ENCODE assay signal across 16 mouse cellular contexts in genomic region chr4:140218384-140218783, GRCm38 (mm10). TPM values are rescaled to one million over a fixed set of nuclear protein-coding genes. Genes with fewer than 3 reads are reported as not detected.
DNase-seq lines count a peak whose midpoint lies in the region; ATAC-seq and TF ChIP-seq lines count a peak whose summit lies in the region.
"Had no signal": no experiment of that assay in that cellular context is flagged by ENCODE, and none has a peak within 500 bp of the region (broad histone marks: within the 10 kb centered on the region; RNA-seq: fewer than 3 reads in every experiment).

No protein-coding gene starts in this region.

- no peaks in the 10 kb centered on the region for H3K9me3 ChIP-seq in hindbrain, embryonic 10.5 days
- no peaks in the 10 kb centered on the region for H3K9me3 ChIP-seq in midbrain, embryonic 13.5 days
- no peaks in the 10 kb centered on the region for H3K9me3 ChIP-seq in limb, embryonic 10.5 days (replicated peaks)
- H3K9me3 ChIP-seq in kidney, embryonic 15.5 days (replicated peaks) = no peaks in the 10 kb centered on the region
- no peaks in the 10 kb centered on the region for H3K9me3 ChIP-seq in lung, postnatal 0 days (ENCODE audit: low read length)
- H3K9me3 ChIP-seq: limb, embryonic 12.5 days; lung, embryonic 15.5 days had no signal

- DNase-seq in layer of hippocampus, adult 9-11 months = peak; percentile 56
- no peak for DNase-seq in layer of hippocampus, adult 11-12 months (ENCODE audit: low spot score)
- DNase-seq in brain, adult 2 months (ENCODE audit: low read depth, low spot score) = peak; percentile 26
- peak; percentile 35 for DNase-seq in hindbrain, embryonic 10.5 days (ENCODE audit: low spot score)
- no peak for DNase-seq in limb, embryonic 10.5 days (ENCODE audit: low spot score)
- no peak for DNase-seq in lung, postnatal 0 days (ENCODE audit: low spot score)
- DNase-seq: adrenal gland, postnatal 10 days; cerebellum, adult 11-12 months; kidney, postnatal 10 days had no signal

- peaks cover 41% of the 10 kb centered on the region for H3K27me3 ChIP-seq in hindbrain, embryonic 10.5 days (ENCODE audit: insufficient read depth, poor library complexity, severe bottlenecking)
- H3K27me3 ChIP-seq in midbrain, embryonic 13.5 days = peaks cover 4% of the 10 kb centered on the region
- H3K27me3 ChIP-seq in limb, embryonic 10.5 days (ENCODE audit: low read depth, poor library complexity, severe bottlenecking) = peaks cover 48% of the 10 kb centered on the region
- peaks cover 49% of the 10 kb centered on the region for H3K27me3 ChIP-seq in kidney, embryonic 15.5 days
- H3K27me3 ChIP-seq in lung, postnatal 0 days (replicated peaks; ENCODE audit: insufficient read depth, low read length) = no peaks in the 10 kb centered on the region

- H3K27ac ChIP-seq in hindbrain, embryonic 10.5 days = peak overlapping the region; percentile 88
- H3K27ac ChIP-seq in midbrain, embryonic 13.5 days = peak overlapping the region; percentile 77
- no peak overlapping the region for H3K27ac ChIP-seq in limb, embryonic 10.5 days
- H3K27ac ChIP-seq in kidney, embryonic 15.5 days = no peak overlapping the region
- no peak overlapping the region for H3K27ac ChIP-seq in lung, postnatal 0 days (ENCODE audit: low read length)
- H3K27ac ChIP-seq: limb, embryonic 12.5 days; lung, embryonic 15.5 days had no signal

- no peak overlapping the region; the same call in 1 of the 2 replicates for H3K4me2 ChIP-seq in midbrain, embryonic 13.5 days (replicated peaks)
- H3K4me2 ChIP-seq in kidney, embryonic 15.5 days = no peak overlapping the region
- no peak overlapping the region for H3K4me2 ChIP-seq in lung, postnatal 0 days (replicated peaks; ENCODE audit: low read depth, low read length)
- H3K4me2 ChIP-seq: heart, embryonic 11.5 days; limb, embryonic 12.5 days; lung, embryonic 15.5 days had no signal

- H3K4me1 ChIP-seq in hindbrain, embryonic 10.5 days (replicated peaks) = peaks cover 80% of the 10 kb centered on the region
- peaks cover 81% of the 10 kb centered on the region for H3K4me1 ChIP-seq in midbrain, embryonic 13.5 days (replicated peaks)
- peaks cover 47% of the 10 kb centered on the region for H3K4me1 ChIP-seq in limb, embryonic 10.5 days
- H3K4me1 ChIP-seq in kidney, embryonic 15.5 days = peaks cover 48% of the 10 kb centered on the region
- H3K4me1 ChIP-seq in lung, postnatal 0 days (ENCODE audit: insufficient read depth, low read depth, low read length) = no peaks in the 10 kb centered on the region

- 0 out of 2 replicates have a peak overlapping the region, but pooled peaks have one; percentile 14 for H3K9ac ChIP-seq in midbrain, embryonic 13.5 days (replicated peaks)
- H3K9ac ChIP-seq in kidney, embryonic 15.5 days = no peak overlapping the region
- no peak overlapping the region for H3K9ac ChIP-seq in lung, postnatal 0 days (replicated peaks; ENCODE audit: low read depth)
- H3K9ac ChIP-seq: limb, embryonic 12.5 days; lung, embryonic 15.5 days had no signal

- no peaks in the 10 kb centered on the region for H3K36me3 ChIP-seq in hindbrain, embryonic 10.5 days
- no peaks in the 10 kb centered on the region for H3K36me3 ChIP-seq in midbrain, embryonic 13.5 days
- no peaks in the 10 kb centered on the region for H3K36me3 ChIP-seq in limb, embryonic 10.5 days
- no peaks in the 10 kb centered on the region for H3K36me3 ChIP-seq in kidney, embryonic 15.5 days
- H3K36me3 ChIP-seq in lung, postnatal 0 days (ENCODE audit: insufficient read depth, low read length) = no peaks in the 10 kb centered on the region
- H3K36me3 ChIP-seq: limb, embryonic 12.5 days; lung, embryonic 15.5 days had no signal

- WGBS in hindbrain, embryonic 10.5 days = 49% methylated on average over 5 of the region's 5 CpGs
- WGBS in midbrain, embryonic 13.5 days = 22% methylated on average over 5 of the region's 5 CpGs
- 87% methylated on average over 5 of the region's 5 CpGs for WGBS in limb, embryonic 10.5 days
- 83% methylated on average over 5 of the region's 5 CpGs for WGBS in kidney, embryonic 15.5 days
- 73% methylated on average over 5 of the region's 5 CpGs for WGBS in lung, postnatal 0 days

- ATAC-seq in midbrain, embryonic 13.5 days = peak; percentile 55
- no peak for ATAC-seq in kidney, embryonic 15.5 days (replicated peaks; ENCODE audit: low FRiP score)
- ATAC-seq in lung, postnatal 0 days = no peak
- ATAC-seq: Patski had no signal

- TF ChIP-seq CTCF in lung, postnatal 0 days (IDR thresholded peaks at IDR 0.05) = no peak

- H3K4me3 ChIP-seq in hindbrain, embryonic 10.5 days = no peak overlapping the region
- H3K4me3 ChIP-seq in midbrain, embryonic 13.5 days (replicated peaks) = no peak overlapping the region
- no peak overlapping the region for H3K4me3 ChIP-seq in limb, embryonic 10.5 days
- no peak overlapping the region for H3K4me3 ChIP-seq in kidney, embryonic 15.5 days (replicated peaks)
- no peak overlapping the region for H3K4me3 ChIP-seq in lung, postnatal 0 days (ENCODE audit: low read depth, low read length)
- H3K4me3 ChIP-seq: limb, embryonic 12.5 days; lung, embryonic 15.5 days had no signal

- no peak for TF ChIP-seq EP300 in lung, postnatal 0 days (IDR thresholded peaks at IDR 0.05)

RNA-seq across cellular contexts. Expression of gene Igsf21, which starts 28.2 kb away (rescaled TPM):
- 6.7 and 13.8 TPM in 2 replicates for polyA plus RNA-seq in hindbrain, embryonic 10.5 days (2016; fragmentation: Nextera tagmentation; extraction: Ambion mirVana)
- polyA plus RNA-seq in midbrain, embryonic 13.5 days (2015; fragmentation: Nextera tagmentation; extraction: Ambion mirVana) = 57.0 and 58.9 TPM in 2 replicates
- 0.11 and 0.48 TPM in 2 replicates for polyA plus RNA-seq in limb, embryonic 10.5 days (2016; fragmentation: Nextera tagmentation; extraction: Ambion mirVana)
- 1.2 and 1.4 TPM in 2 replicates for polyA plus RNA-seq in kidney, embryonic 15.5 days (2015; fragmentation: Nextera tagmentation; extraction: Ambion mirVana)
- 0.13 and 0.26 TPM in 2 replicates for polyA plus RNA-seq in lung, postnatal 0 days (2015; fragmentation: Nextera tagmentation; extraction: Ambion mirVana)
- polyA plus RNA-seq: C2C12; limb, embryonic 12.5 days; Patski had no signal

Comparison
In these comparisons a context has a peak if more than half of its experiments do, and no peak if none do; other contexts are left out.
1. DNase-seq: peak in layer of hippocampus, adult 9-11 months (single experiment), brain, adult 2 months (single experiment) and hindbrain, embryonic 10.5 days (single experiment); none in layer of hippocampus, adult 11-12 months (single experiment), limb, embryonic 10.5 days (single experiment) and lung, postnatal 0 days (single experiment).
2. H3K27ac ChIP-seq: peak in hindbrain, embryonic 10.5 days (single experiment) and midbrain, embryonic 13.5 days (single experiment); none in limb, embryonic 10.5 days (single experiment), kidney, embryonic 15.5 days (single experiment) and lung, postnatal 0 days (single experiment).